Mouse (Mus musculus): ENCODE measurements around the gene Exoc2. TPM values are rescaled to one million over a fixed set of nuclear protein-coding genes. Genes with fewer than 3 reads are reported as not detected.
A peak's percentile ranks its signal among the peaks of the same experiment; 100 is the strongest.

The Exoc2 gene
- total RNA-seq, 2 experiments from 2014 or later = 12.0 to 12.7 TPM

DNA sequence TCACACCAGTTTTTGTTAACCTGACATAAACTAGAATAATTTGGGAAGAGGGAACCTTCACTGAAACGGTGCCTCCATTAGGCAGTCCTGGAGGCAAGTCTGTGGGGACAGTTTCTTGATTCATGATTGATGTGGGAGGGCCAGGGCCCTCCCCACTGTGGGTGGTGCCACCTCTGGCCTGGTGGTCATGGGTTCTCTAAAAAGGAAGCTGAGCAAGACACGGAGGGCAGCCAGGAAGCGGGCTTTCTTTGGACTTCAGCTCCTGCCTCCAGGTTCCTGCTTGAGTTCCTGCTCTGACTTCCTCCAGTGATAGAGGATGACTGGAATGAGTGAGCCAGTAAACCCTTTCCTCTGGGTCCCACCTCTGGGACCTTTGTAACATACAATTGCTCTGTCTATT, 185.5 kb downstream of the Exoc2 start:
- intact Hi-C loops (cut with DNase I; ENCODE audit: low total_unique reads) = no loop called here

GRCm38 (mm10) chr13:30787960-30788359, 185.9 kb downstream of the Exoc2 start:
- intact Hi-C loops (cut with DNase I; ENCODE audit: low total_unique reads) = no loop called here
- no peak for DNase-seq

More for the DNA sequence above, 185.5 kb downstream of the Exoc2 start:
- no peak for DNase-seq

DNA sequence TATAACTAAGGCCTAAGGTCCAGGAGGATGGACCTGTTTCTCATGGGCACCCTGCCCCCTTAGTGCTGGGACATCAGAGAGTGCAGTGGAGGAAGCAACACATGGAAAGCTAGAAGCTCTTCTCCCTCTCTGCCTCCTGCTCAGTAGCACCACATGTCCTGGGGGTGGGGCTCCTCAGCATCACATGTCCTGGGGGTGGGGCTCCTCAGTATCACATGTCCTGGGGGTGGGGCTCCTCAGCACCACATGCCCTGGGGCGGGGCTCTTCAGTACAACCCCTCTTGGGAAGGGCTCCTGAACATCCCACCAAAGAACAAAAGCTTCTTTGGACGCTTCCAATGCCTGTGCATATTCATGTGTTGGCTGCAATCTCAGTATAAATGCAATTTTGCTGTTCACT, 186.3 kb downstream of the Exoc2 start:
- intact Hi-C loops (cut with DNase I; ENCODE audit: low total_unique reads) = no loop called here
- no peak for DNase-seq

- intact Hi-C loops (cut with DNase I; ENCODE audit: low total_unique reads) = no loop called here
- no peak for DNase-seq
Measured at GRCm38 (mm10) chr13:30787036-30787320, 186.9 kb downstream of the Exoc2 start.

DNA sequence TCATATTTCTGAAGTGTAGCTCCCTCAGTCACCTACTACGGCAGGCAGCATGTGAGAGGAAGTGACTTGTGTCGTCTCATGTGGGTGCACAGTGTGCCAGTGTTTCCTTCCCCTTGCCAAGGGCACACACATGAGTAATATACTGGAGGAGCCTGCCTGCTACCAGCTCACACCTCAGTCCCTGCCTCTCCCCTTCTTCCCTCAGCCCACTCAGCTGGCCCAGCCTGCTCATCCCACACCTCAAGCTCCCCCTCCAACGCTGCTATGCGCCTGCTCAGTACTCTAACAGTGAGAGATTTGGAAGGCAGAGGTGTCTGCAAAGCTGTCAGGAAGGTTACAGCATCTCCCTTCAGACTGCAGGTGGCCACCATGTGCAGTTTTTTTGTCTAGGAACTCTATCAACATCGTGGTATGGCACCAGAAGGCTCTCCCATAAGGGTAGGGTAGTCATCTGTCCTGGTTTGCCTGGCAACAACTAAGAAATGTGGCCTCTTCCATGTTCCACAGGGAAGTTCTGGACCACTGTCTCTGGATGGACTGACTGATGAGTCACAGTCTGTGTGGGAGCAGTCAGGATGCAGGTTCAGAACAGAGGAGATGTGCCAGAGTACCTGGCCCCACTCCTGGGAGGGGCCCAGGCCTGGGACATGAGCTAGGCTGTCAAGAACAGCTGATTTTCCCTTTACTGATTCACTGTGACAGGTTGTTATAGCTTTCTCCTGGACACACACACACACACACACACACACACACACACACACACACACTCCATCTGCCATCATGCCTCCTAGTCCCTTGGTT, 187.5 kb downstream of the Exoc2 start:
- DNase-seq = no peak
- intact Hi-C loops (cut with DNase I; ENCODE audit: low total_unique reads) = no loop called here

GRCm38 (mm10) chr13:30785423-30786040, 188.4 kb downstream of the Exoc2 start:
- no peak for DNase-seq
- intact Hi-C loops (cut with DNase I; ENCODE audit: low total_unique reads) = no loop called here

DNA sequence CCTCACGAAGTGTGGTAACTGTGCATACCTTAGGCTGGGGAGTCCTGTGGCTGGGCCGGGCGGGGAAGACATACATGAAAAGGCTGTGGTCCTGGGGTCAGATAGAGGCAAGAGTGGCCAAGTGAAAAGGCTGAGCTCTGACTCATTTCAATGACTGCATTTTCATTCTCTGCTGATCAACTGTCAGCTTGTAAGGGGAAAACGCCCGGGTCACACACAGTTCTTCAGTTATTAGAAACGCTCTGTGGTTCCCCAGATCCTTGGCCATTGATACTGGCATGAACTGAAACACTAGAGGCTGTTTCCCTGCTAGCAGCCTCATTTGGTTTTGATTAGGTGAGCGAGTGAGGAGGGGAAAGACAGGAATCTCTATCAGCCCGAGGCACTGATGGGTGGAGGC, 191.5 kb downstream of the Exoc2 start:
- no peak for DNase-seq
- intact Hi-C loops (cut with DNase I; ENCODE audit: low total_unique reads) = no loop called here

- DNase-seq = no peak
- intact Hi-C loops (cut with DNase I; ENCODE audit: low total_unique reads) = no loop called here
Measured at GRCm38 (mm10) chr13:30781905-30782304, 192.0 kb downstream of the Exoc2 start.

GRCm38 (mm10) chr13:30777678-30778179, 196.2 kb downstream of the Exoc2 start:
- no peak for DNase-seq
- intact Hi-C loops (cut with DNase I; ENCODE audit: low total_unique reads) = no loop called here

DNA sequence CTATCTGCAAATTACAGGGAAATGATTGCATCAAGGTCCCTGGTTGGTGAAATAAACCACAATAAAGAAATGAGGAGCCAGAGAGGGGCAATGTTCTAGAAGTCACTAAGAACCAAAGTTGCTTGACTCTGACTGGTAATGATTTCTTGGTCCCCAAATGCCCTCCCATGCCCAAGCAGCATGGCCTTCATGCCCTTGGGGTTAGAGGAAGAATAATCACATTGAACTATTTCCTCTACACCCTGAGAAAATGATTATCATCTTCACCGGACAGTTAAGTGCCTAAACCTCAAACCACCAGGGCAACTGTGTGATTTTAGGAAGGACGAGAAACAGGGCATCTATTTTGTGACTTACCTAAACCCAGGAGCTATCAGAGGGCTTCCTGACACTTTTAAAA, 197.9 kb downstream of the Exoc2 start:
- no peak for DNase-seq

GRCm38 (mm10) chr13:30767477-30768127, 206.3 kb downstream of the Exoc2 start:
- no peak for DNase-seq
- intact Hi-C loops (cut with DNase I; ENCODE audit: low total_unique reads) = no loop called here

More for the DNA sequence above, 197.9 kb downstream of the Exoc2 start:
- intact Hi-C loops (cut with DNase I; ENCODE audit: low total_unique reads) = no loop called here

DNA sequence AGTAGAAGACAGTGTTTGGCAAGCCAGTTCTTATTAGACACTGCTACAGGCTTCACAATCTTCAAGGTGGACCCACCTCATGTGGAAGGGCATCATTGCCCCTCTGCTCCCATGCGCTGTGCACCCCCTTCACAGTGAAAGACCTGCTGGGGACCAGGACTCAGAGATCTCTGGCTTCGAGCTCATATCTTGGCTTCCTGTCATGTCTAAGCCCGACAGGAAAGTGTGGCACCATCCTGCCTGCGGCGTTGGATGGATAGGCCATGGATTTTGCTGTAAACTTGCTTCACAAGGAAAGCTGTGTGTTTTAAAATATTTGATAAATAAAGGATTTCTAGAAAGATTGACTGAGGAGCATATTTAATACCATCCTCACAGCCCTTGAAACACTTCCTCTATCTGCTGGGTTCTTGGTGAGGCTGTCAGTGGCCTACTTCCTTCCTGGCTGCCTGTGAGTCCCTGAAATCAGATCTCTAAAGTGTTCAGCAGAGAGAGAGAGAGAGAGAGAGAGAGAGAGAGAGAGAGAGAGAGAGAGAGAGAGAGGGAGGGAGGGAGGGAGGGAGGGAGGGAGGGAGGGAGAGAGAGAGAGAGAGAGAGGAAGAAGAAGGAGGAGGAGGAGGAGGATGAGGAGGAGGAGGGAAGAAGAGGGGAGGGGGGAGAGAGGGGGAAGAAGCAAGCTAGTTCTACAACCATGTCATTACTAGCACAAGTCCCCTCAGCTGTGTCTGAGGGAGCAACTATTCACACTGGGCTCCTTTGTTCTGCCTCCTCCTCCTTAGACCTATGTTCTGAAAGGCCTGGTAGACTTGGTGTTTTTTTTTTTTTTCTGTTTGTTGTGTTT, 207.0 kb downstream of the Exoc2 start:
- intact Hi-C loops (cut with DNase I; ENCODE audit: low total_unique reads) = no loop called here
- DNase-seq = no peak

GRCm38 (mm10) chr13:30765906-30766305, 208.0 kb downstream of the Exoc2 start:
- no peak for DNase-seq
- intact Hi-C loops (cut with DNase I; ENCODE audit: low total_unique reads) = no loop called here

- intact Hi-C loops (cut with DNase I; ENCODE audit: low total_unique reads) = no loop called here
- peak; percentile 54 for DNase-seq
Measured at GRCm38 (mm10) chr13:30764014-30764740, 209.7 kb downstream of the Exoc2 start.

Other genes with a start within 250 kb of the Exoc2 start
- gene Irf4, start 224.9 kb downstream of the Exoc2 start, total RNA-seq (2021) = 1 to 10 TPM in 1 of 2 experiments, under 1 TPM in 1; 0.78 to 1.2 TPM
- under 1 TPM in 1 of 2 experiments, not detected in 1; 0.47 TPM for gene Hus1b, start 26.3 kb downstream of the Exoc2 start, total RNA-seq (2021)
- gene Gm5447, start 111 bp upstream of the Exoc2 start, total RNA-seq (2021) = not detected

All from gastrocnemius, postnatal 14 days (tissue).